ENCODE assay signal across 13 mouse cellular contexts in genomic region chr11:68966554-68966953, GRCm38 (mm10). TPM values are rescaled to one million over a fixed set of nuclear protein-coding genes. Genes with fewer than 3 reads are reported as not detected.
DNase-seq lines count a peak whose midpoint lies in the region; ATAC-seq and TF ChIP-seq lines count a peak whose summit lies in the region.
"Had no signal": no experiment of that assay in that cellular context is flagged by ENCODE, and none has a peak within 500 bp of the region (broad histone marks: within the 10 kb centered on the region; RNA-seq: fewer than 3 reads in every experiment).

No protein-coding gene starts in this region.

- intact Hi-C loops in heart, adult 2 months (cut with DNase I): loop anchor here (1.0 to 5.0 kb wide), 4 partner anchors 16 to 156 kb away; partner anchors contain the start of genes 9130213A22Rik and Hes7
- intact Hi-C loops in gastrocnemius, postnatal 36 days (cut with DNase I): no loop called here

- no peaks in the 10 kb centered on the region for H3K27me3 ChIP-seq in heart, adult 2 months (ENCODE audit: control insufficient read depth, insufficient read depth, low read length)
- H3K27me3 ChIP-seq in heart, embryonic 12.5 days (replicated peaks): 0 out of 2 replicates have a peak, but pooled peaks cover 10% of the 10 kb centered on the region
- peaks cover 5% of the 10 kb centered on the region; the same call in 1 of the 2 replicates for H3K27me3 ChIP-seq in liver, embryonic 12.5 days (replicated peaks)
- H3K27me3 ChIP-seq in liver, postnatal 0 days (ENCODE audit: insufficient read depth, low read length): 0 out of 2 replicates have a peak, but pooled peaks cover 2% of the 10 kb centered on the region
- peaks cover 13% of the 10 kb centered on the region for H3K27me3 ChIP-seq in CH12.LX (replicated peaks)
- no peaks in the 10 kb centered on the region for H3K27me3 ChIP-seq in liver, embryonic 13.5 days
- H3K27me3 ChIP-seq: hindbrain, embryonic 15.5 days had no signal

- no peak for ATAC-seq in heart, embryonic 12.5 days (ENCODE audit: insufficient number of reproducible peaks, low FRiP score)
- no peak for ATAC-seq in liver, embryonic 12.5 days
- ATAC-seq in liver, postnatal 0 days: no peak
- no peak for ATAC-seq in liver, embryonic 13.5 days (ENCODE audit: low read depth)
- ATAC-seq: forebrain, embryonic 13.5 days had no signal

- WGBS in heart, adult 2 months: 38% methylated on average over 1 of the region's 1 CpGs
- 37% methylated on average over 1 of the region's 1 CpGs for WGBS in heart, embryonic 12.5 days
- 44% methylated on average over 1 of the region's 1 CpGs for WGBS in liver, embryonic 12.5 days (ENCODE audit: insufficient replicate concordance)
- WGBS in liver, postnatal 0 days (ENCODE audit: insufficient replicate concordance): 45% methylated on average over 1 of the region's 1 CpGs
- WGBS in liver, embryonic 13.5 days (ENCODE audit: insufficient replicate concordance): 33% methylated on average over 1 of the region's 1 CpGs

- dilution Hi-C loops in CH12.LX (cut with MboI; ENCODE audit: extremely low pct_ligation_motif_present, extremely low pct_unique_long_range_greater_than_20kb, low sequenced_read_pairs): no loop called here

- H3K27ac ChIP-seq in heart, adult 2 months: peak overlapping the region; percentile 41
- H3K27ac ChIP-seq in heart, embryonic 12.5 days (ENCODE audit: poor library complexity, severe bottlenecking): no peak overlapping the region
- H3K27ac ChIP-seq in liver, embryonic 12.5 days: no peak overlapping the region
- no peak overlapping the region for H3K27ac ChIP-seq in liver, postnatal 0 days (ENCODE audit: low read depth)
- H3K27ac ChIP-seq in CH12.LX (ENCODE audit: insufficient read depth, low read depth): no peak overlapping the region
- no peak overlapping the region for H3K27ac ChIP-seq in liver, embryonic 13.5 days
- H3K27ac ChIP-seq: forebrain, embryonic 13.5 days had no signal

- in situ Hi-C loops in CH12.LX (cut with MboI; ENCODE audit: low pct_ligation_motif_present, low pct_unique_long_range_greater_than_20kb, low sequenced_read_pairs): no loop called here

- no peak for TF ChIP-seq POLR2A in heart, adult 2 months (IDR thresholded peaks at IDR 0.05; ENCODE audit: insufficient read depth, low read depth, low read length)
- TF ChIP-seq POLR2A in CH12.LX (IDR thresholded peaks at IDR 0.05; ENCODE audit: low read depth, low read length): no peak

- no peak for DNase-seq in heart, adult 2 months
- DNase-seq in liver, postnatal 0 days: no peak
- DNase-seq in CH12.LX (ENCODE audit: extremely low read depth): peak; percentile 14
- no peak for DNase-seq in liver, embryonic 13.5 days
- no peak for DNase-seq in natural killer cell, adult 2 months (ENCODE audit: low spot score in 2 of 2)
- DNase-seq in gastrocnemius, postnatal 36 days: no peak

- no peak overlapping the region for H3K9ac ChIP-seq in heart, adult 2 months (ENCODE audit: low read depth, low read length)
- no peak overlapping the region for H3K9ac ChIP-seq in heart, embryonic 12.5 days
- H3K9ac ChIP-seq in liver, embryonic 12.5 days: no peak overlapping the region
- no peak overlapping the region for H3K9ac ChIP-seq in liver, postnatal 0 days (replicated peaks)
- H3K9ac ChIP-seq in CH12.LX (ENCODE audit: insufficient read depth, low read depth): no peak overlapping the region; the same call in 1 of the 2 replicates
- no peak overlapping the region for H3K9ac ChIP-seq in liver, embryonic 13.5 days

- no peak overlapping the region for H3K4me2 ChIP-seq in heart, embryonic 12.5 days
- peak overlapping the region; percentile 94 for H3K4me2 ChIP-seq in liver, embryonic 12.5 days
- no peak overlapping the region for H3K4me2 ChIP-seq in liver, postnatal 0 days (ENCODE audit: low read depth, low read length)
- peak overlapping the region; percentile 86 for H3K4me2 ChIP-seq in CH12.LX (ENCODE audit: insufficient read depth, low read depth, poor library complexity, severe bottlenecking)
- H3K4me2 ChIP-seq in liver, embryonic 13.5 days: peak overlapping the region; percentile 95

- H3K36me3 ChIP-seq in heart, adult 2 months (ENCODE audit: control insufficient read depth, insufficient read depth, low read length): no peaks in the 10 kb centered on the region
- no peaks in the 10 kb centered on the region for H3K36me3 ChIP-seq in heart, embryonic 12.5 days
- no peaks in the 10 kb centered on the region for H3K36me3 ChIP-seq in liver, embryonic 12.5 days
- no peaks in the 10 kb centered on the region for H3K36me3 ChIP-seq in liver, postnatal 0 days (replicated peaks; ENCODE audit: insufficient read depth, low read length)
- H3K36me3 ChIP-seq in CH12.LX (replicated peaks in 1 of 2; ENCODE audit: control insufficient read depth in 1 of 2, insufficient read depth in 1 of 2, low read length in 1 of 2): peaks cover 0 to 15% of the 10 kb centered on the region in 2 experiments
- no peaks in the 10 kb centered on the region for H3K36me3 ChIP-seq in liver, embryonic 13.5 days
- H3K36me3 ChIP-seq: hindbrain, embryonic 15.5 days had no signal

- TF ChIP-seq RAD21 in CH12.LX (IDR thresholded peaks at IDR 0.05; ENCODE audit: low read depth, low read length): no peak

- H3K4me1 ChIP-seq in heart, adult 2 months (ENCODE audit: control insufficient read depth, insufficient read depth, low read length): peaks cover 5% of the 10 kb centered on the region
- H3K4me1 ChIP-seq in heart, embryonic 12.5 days (replicated peaks): peaks cover 36% of the 10 kb centered on the region
- peaks cover 36% of the 10 kb centered on the region for H3K4me1 ChIP-seq in liver, embryonic 12.5 days
- peaks cover 14% of the 10 kb centered on the region for H3K4me1 ChIP-seq in liver, postnatal 0 days (ENCODE audit: insufficient read depth)
- H3K4me1 ChIP-seq in CH12.LX (ENCODE audit: control insufficient read depth in 1 of 2, insufficient read depth in 2 of 2): peaks cover 6 to 21% of the 10 kb centered on the region in 2 experiments; a peak in 3 of 4 replicates
- peaks cover 34% of the 10 kb centered on the region for H3K4me1 ChIP-seq in liver, embryonic 13.5 days (replicated peaks)

- no peak for TF ChIP-seq CTCF in heart, adult 2 months (IDR thresholded peaks at IDR 0.05)
- TF ChIP-seq CTCF in liver, postnatal 0 days (IDR thresholded peaks at IDR 0.05; ENCODE audit: low read depth): no peak
- no peak for TF ChIP-seq CTCF in CH12.LX (conservative IDR thresholded peaks at IDR 0.05 in 1 of 2, IDR thresholded peaks at IDR 0.05 in 1 of 2; ENCODE audit: low read depth in 2 of 2, low read length in 2 of 2)

- TF ChIP-seq EP300 in heart, adult 2 months (IDR thresholded peaks at IDR 0.05; ENCODE audit: insufficient read depth, low read depth, low read length): no peak
- no peak for TF ChIP-seq EP300 in liver, postnatal 0 days (IDR thresholded peaks at IDR 0.05; ENCODE audit: low read depth)
- no peak for TF ChIP-seq EP300 in CH12.LX (IDR thresholded peaks at IDR 0.05; ENCODE audit: low read length)

- H3K79me2 ChIP-seq in heart, adult 2 months (replicated peaks; ENCODE audit: control insufficient read depth, insufficient read depth, low read length): no peaks in the 10 kb centered on the region
- no peaks in the 10 kb centered on the region for H3K79me2 ChIP-seq in CH12.LX (replicated peaks; ENCODE audit: control insufficient read depth, extremely low read depth, insufficient read depth, poor library complexity, severe bottlenecking)

- no peaks in the 10 kb centered on the region for H3K9me3 ChIP-seq in heart, embryonic 12.5 days (replicated peaks)
- H3K9me3 ChIP-seq in liver, embryonic 12.5 days (replicated peaks): no peaks in the 10 kb centered on the region
- no peaks in the 10 kb centered on the region for H3K9me3 ChIP-seq in liver, postnatal 0 days (ENCODE audit: low read length)
- no peaks in the 10 kb centered on the region for H3K9me3 ChIP-seq in CH12.LX (replicated peaks; ENCODE audit: low read length)
- no peaks in the 10 kb centered on the region for H3K9me3 ChIP-seq in liver, embryonic 13.5 days (replicated peaks)
- H3K9me3 ChIP-seq: forebrain, embryonic 13.5 days; hindbrain, embryonic 15.5 days had no signal

- no peak overlapping the region for H3K4me3 ChIP-seq in heart, adult 2 months
- H3K4me3 ChIP-seq in heart, embryonic 12.5 days: no peak overlapping the region
- no peak overlapping the region for H3K4me3 ChIP-seq in liver, embryonic 12.5 days
- H3K4me3 ChIP-seq in liver, postnatal 0 days (ENCODE audit: low read depth, low read length): no peak overlapping the region
- no peak overlapping the region for H3K4me3 ChIP-seq in CH12.LX (replicated peaks in 1 of 3; ENCODE audit: low read depth in 2 of 3, low read length in 2 of 3, poor library complexity in 1 of 3)
- no peak overlapping the region for H3K4me3 ChIP-seq in liver, embryonic 13.5 days (replicated peaks)

RNA-seq across cellular contexts. Expression of gene Slc25a35, which starts 1.4 kb away (rescaled TPM):
- 1 to 10 TPM; 4.2 to 5.3 TPM for total RNA-seq in heart, adult 2 months (2021)
- polyA plus RNA-seq in heart, adult 2 months (2012; rRNA removed): 21.6 and 24.2 TPM in 2 replicates
- 1.4 and 2.2 TPM in 2 replicates for polyA plus RNA-seq in heart, embryonic 12.5 days (2016; fragmentation: Nextera tagmentation; extraction: Ambion mirVana)
- 0.87 and 0.90 TPM in 2 replicates for polyA plus RNA-seq in liver, embryonic 12.5 days (2016; fragmentation: Nextera tagmentation; extraction: Ambion mirVana)
- 0.60 and 0.94 TPM in 2 replicates for polyA plus RNA-seq in liver, postnatal 0 days (2015; fragmentation: Nextera tagmentation; extraction: Ambion mirVana)
- total RNA-seq in CH12.LX (2012; rRNA removed) (1.6 and 3.9 TPM in 2 replicates), CH12.LX (2014; rRNA removed) (not detected in 2 replicates)
- polyA plus RNA-seq in CH12.LX (2012; ENCODE audit: insufficient read length, low read depth): 0.83 and 1.0 TPM in 2 replicates
- 0.47 and 0.57 TPM in 2 replicates for polyA plus RNA-seq in liver, embryonic 13.5 days (2015; fragmentation: Nextera tagmentation; extraction: Ambion mirVana)
- total RNA-seq in gastrocnemius, postnatal 36 days (2021): 1 to 10 TPM; 3.4 to 3.5 TPM

RNA-seq across cellular contexts. Expression of gene Rangrf, which starts 8.4 kb away (rescaled TPM):
- 100 to 1,000 TPM in 1 of 2 experiments, 10 to 100 TPM in 1; 80.7 to 100 TPM for total RNA-seq in heart, adult 2 months (2021)
- 145 and 169 TPM in 2 replicates for polyA plus RNA-seq in heart, adult 2 months (2012; rRNA removed)
- polyA plus RNA-seq in heart, embryonic 12.5 days (2016; fragmentation: Nextera tagmentation; extraction: Ambion mirVana): 64.3 and 67.5 TPM in 2 replicates
- 54.7 and 61.0 TPM in 2 replicates for polyA plus RNA-seq in liver, embryonic 12.5 days (2016; fragmentation: Nextera tagmentation; extraction: Ambion mirVana)
- 9.4 and 11.2 TPM in 2 replicates for polyA plus RNA-seq in liver, postnatal 0 days (2015; fragmentation: Nextera tagmentation; extraction: Ambion mirVana)
- total RNA-seq in CH12.LX (2012; rRNA removed) (106 and 160 TPM in 2 replicates), CH12.LX (2014; rRNA removed) (154 and 158 TPM in 2 replicates)
- polyA plus RNA-seq in CH12.LX (2012; ENCODE audit: insufficient read length, low read depth): 95.5 and 111 TPM in 2 replicates
- polyA plus RNA-seq in liver, embryonic 13.5 days (2015; fragmentation: Nextera tagmentation; extraction: Ambion mirVana): 52.4 and 53.5 TPM in 2 replicates
- 10 to 100 TPM; 58.7 to 65.4 TPM for total RNA-seq in gastrocnemius, postnatal 36 days (2021)

RNA-seq across cellular contexts. Expression of gene Arhgef15, which starts 9.3 kb away (rescaled TPM):
- total RNA-seq in heart, adult 2 months (2021): 10 to 100 TPM; 27.8 to 28.5 TPM
- polyA plus RNA-seq in heart, adult 2 months (2012; rRNA removed): 52.9 and 77.3 TPM in 2 replicates
- 13.3 TPM in 2 replicates for polyA plus RNA-seq in heart, embryonic 12.5 days (2016; fragmentation: Nextera tagmentation; extraction: Ambion mirVana)
- polyA plus RNA-seq in liver, embryonic 12.5 days (2016; fragmentation: Nextera tagmentation; extraction: Ambion mirVana): 2.9 and 3.0 TPM in 2 replicates
- polyA plus RNA-seq in liver, postnatal 0 days (2015; fragmentation: Nextera tagmentation; extraction: Ambion mirVana): 1.8 TPM in 2 replicates
- 0.04 TPM in 1 of 2 replicates, not detected in the other for total RNA-seq in CH12.LX (2012; rRNA removed)
- not detected in 2 replicates for total RNA-seq in CH12.LX (2014; rRNA removed)
- 0.12 TPM in 1 of 2 replicates, not detected in the other for polyA plus RNA-seq in CH12.LX (2012; ENCODE audit: insufficient read length, low read depth)
- polyA plus RNA-seq in liver, embryonic 13.5 days (2015; fragmentation: Nextera tagmentation; extraction: Ambion mirVana): 1.4 and 1.5 TPM in 2 replicates
- 1 to 10 TPM; 6.9 to 7.8 TPM for total RNA-seq in gastrocnemius, postnatal 36 days (2021)

RNA-seq across cellular contexts. Expression of gene Odf4, which starts 39.7 kb away (rescaled TPM):
- total RNA-seq in heart, adult 2 months (2021): not detected
- 0.25 and 0.41 TPM in 2 replicates for polyA plus RNA-seq in heart, adult 2 months (2012; rRNA removed)
- not detected in 2 replicates for polyA plus RNA-seq in heart, embryonic 12.5 days (2016; fragmentation: Nextera tagmentation; extraction: Ambion mirVana)
- polyA plus RNA-seq in liver, embryonic 12.5 days (2016; fragmentation: Nextera tagmentation; extraction: Ambion mirVana): not detected in 2 replicates
- polyA plus RNA-seq in liver, postnatal 0 days (2015; fragmentation: Nextera tagmentation; extraction: Ambion mirVana): not detected in 2 replicates
- total RNA-seq in CH12.LX (2012; rRNA removed): not detected in 2 replicates
- total RNA-seq in CH12.LX (2014; rRNA removed): not detected in 2 replicates
- not detected in 2 replicates for polyA plus RNA-seq in CH12.LX (2012; ENCODE audit: insufficient read length, low read depth)
- not detected in 2 replicates for polyA plus RNA-seq in liver, embryonic 13.5 days (2015; fragmentation: Nextera tagmentation; extraction: Ambion mirVana)
- total RNA-seq in gastrocnemius, postnatal 36 days (2021): not detected
- total RNA-seq: common myeloid progenitor, adult 5-6 weeks; megakaryocyte progenitor cell, adult 5-6 weeks had no signal
- polyA plus RNA-seq: spleen, adult 2 months had no signal

RNA-seq across cellular contexts. Expression of gene Pfas, which starts 41.7 kb away (rescaled TPM):
- total RNA-seq in heart, adult 2 months (2021): 1 to 10 TPM; 5.9 to 6.4 TPM
- polyA plus RNA-seq in heart, adult 2 months (2012; rRNA removed): 8.5 and 11.5 TPM in 2 replicates
- 20.7 and 21.5 TPM in 2 replicates for polyA plus RNA-seq in heart, embryonic 12.5 days (2016; fragmentation: Nextera tagmentation; extraction: Ambion mirVana)
- polyA plus RNA-seq in liver, embryonic 12.5 days (2016; fragmentation: Nextera tagmentation; extraction: Ambion mirVana): 42.2 and 44.4 TPM in 2 replicates
- 8.9 and 10.6 TPM in 2 replicates for polyA plus RNA-seq in liver, postnatal 0 days (2015; fragmentation: Nextera tagmentation; extraction: Ambion mirVana)
- total RNA-seq in CH12.LX (2012; rRNA removed) (110 and 132 TPM in 2 replicates), CH12.LX (2014; rRNA removed) (61.9 and 65.0 TPM in 2 replicates)
- 66.5 and 72.9 TPM in 2 replicates for polyA plus RNA-seq in CH12.LX (2012; ENCODE audit: insufficient read length, low read depth)
- polyA plus RNA-seq in liver, embryonic 13.5 days (2015; fragmentation: Nextera tagmentation; extraction: Ambion mirVana): 32.4 and 33.2 TPM in 2 replicates
- total RNA-seq in gastrocnemius, postnatal 36 days (2021): 1 to 10 TPM; 5.1 to 6.6 TPM

Comparison
In these comparisons a context has a peak if more than half of its experiments do, and no peak if none do; other contexts are left out.
1. H3K4me2 ChIP-seq: peak in liver, embryonic 12.5 days (single experiment), CH12.LX (single experiment) and liver, embryonic 13.5 days (single experiment); none in heart, embryonic 12.5 days (single experiment) and liver, postnatal 0 days (single experiment).